Mouse (Mus musculus): ENCODE measurements around the gene Dpm2. TPM values are rescaled to one million over a fixed set of nuclear protein-coding genes. Genes with fewer than 3 reads are reported as not detected.
A peak's percentile ranks its signal among the peaks of the same experiment; 100 is the strongest.

Dpm2 gene
- polyA plus RNA-seq, 1 experiment from 2014 or later, result 62.0 TPM

GRCm38 (mm10) chr2:32586871-32587351 lies 16.3 kb downstream of the Dpm2 start, which contains the start of gene St6galnac4:
Gene St6galnac4, plus strand, starts transcription at chr2:32587095.
- Histone ChIP-seq H3K9ac (peak within 1 kb of the TSS; percentile 71), H3K4me1 (replicated peaks) (peaks cover 42% of the 10 kb centered on the region), H3K27ac (peak within 1 kb of the TSS; percentile 82), H3K27me3 (peaks cover 4% of the 10 kb centered on the region; the same call in 1 of the 2 replicates), H3K4me2 (peak within 1 kb of the TSS; percentile 74), H3K9me3 (replicated peaks) (no peaks in the 10 kb centered on the region), H3K4me3 (peak within 1 kb of the TSS; percentile 64), H3K36me3 (peaks cover 5% of the 10 kb centered on the region; the same call in 1 of the 2 replicates)
- ATAC-seq (replicated peaks; ENCODE audit: insufficient number of reproducible peaks, insufficient read depth, low FRiP score, low read depth), result peak; percentile 85
- WGBS, result under 1% methylated on average over 38 of the region's 38 CpGs

GRCm38 (mm10) chr2:32587731-32588321 lies 17.2 kb downstream of the Dpm2 start:
- WGBS, result 10% methylated on average over 9 of the region's 9 CpGs
- Histone ChIP-seq H3K9me3 (replicated peaks) (no peaks in the 10 kb centered on the region), H3K27ac (peak overlapping the region; percentile 82), H3K4me3 (peak overlapping the region; percentile 64), H3K36me3 (peaks cover 5% of the 10 kb centered on the region; the same call in 1 of the 2 replicates), H3K27me3 (no peaks in the 10 kb centered on the region), H3K9ac (peak overlapping the region; percentile 71), H3K4me2 (peak overlapping the region; percentile 74), H3K4me1 (replicated peaks) (peaks cover 41% of the 10 kb centered on the region)
- no peak for ATAC-seq (replicated peaks; ENCODE audit: insufficient number of reproducible peaks, insufficient read depth, low FRiP score, low read depth)

- 25% methylated on average over 11 of the region's 11 CpGs for WGBS
- H3K4me3 ChIP-seq, result 0 out of 2 replicates have a peak overlapping the region, but pooled peaks have one; percentile 1
Measured at GRCm38 (mm10) chr2:32589213-32589795, 18.6 kb downstream of the Dpm2 start.

GRCm38 (mm10) chr2:32590224-32590623 lies 19.6 kb downstream of the Dpm2 start:
- Histone ChIP-seq H3K9me3 (replicated peaks) (no peaks in the 10 kb centered on the region), H3K4me1 (replicated peaks) (peaks cover 36% of the 10 kb centered on the region), H3K27me3 (no peaks in the 10 kb centered on the region), H3K27ac (peak overlapping the region; percentile 75; the same call in 1 of the 2 replicates), H3K9ac (0 out of 2 replicates have a peak overlapping the region, but pooled peaks have one; percentile 32), H3K36me3 (peaks cover 13% of the 10 kb centered on the region; the same call in 1 of the 2 replicates), H3K4me3 (no peak overlapping the region), H3K4me2 (no peak overlapping the region)
- WGBS, result 76% methylated on average over 10 of the region's 10 CpGs
- no peak for ATAC-seq (replicated peaks; ENCODE audit: insufficient number of reproducible peaks, insufficient read depth, low FRiP score, low read depth)

More at GRCm38 (mm10) chr2:32589213-32589795, 18.6 kb downstream of the Dpm2 start:
- H3K9ac ChIP-seq, result peak overlapping the region; percentile 27; the same call in 1 of the 2 replicates
- no peaks in the 10 kb centered on the region for H3K27me3 ChIP-seq
- H3K36me3 ChIP-seq, result peaks cover 9% of the 10 kb centered on the region; the same call in 1 of the 2 replicates
- ATAC-seq (replicated peaks; ENCODE audit: insufficient number of reproducible peaks, insufficient read depth, low FRiP score, low read depth), result no peak
- H3K4me1 ChIP-seq (replicated peaks), result peaks cover 36% of the 10 kb centered on the region
- H3K9me3 ChIP-seq (replicated peaks), result no peaks in the 10 kb centered on the region
- peak overlapping the region; percentile 74 for H3K4me2 ChIP-seq
- H3K27ac ChIP-seq, result peak overlapping the region; percentile 75

DNA sequence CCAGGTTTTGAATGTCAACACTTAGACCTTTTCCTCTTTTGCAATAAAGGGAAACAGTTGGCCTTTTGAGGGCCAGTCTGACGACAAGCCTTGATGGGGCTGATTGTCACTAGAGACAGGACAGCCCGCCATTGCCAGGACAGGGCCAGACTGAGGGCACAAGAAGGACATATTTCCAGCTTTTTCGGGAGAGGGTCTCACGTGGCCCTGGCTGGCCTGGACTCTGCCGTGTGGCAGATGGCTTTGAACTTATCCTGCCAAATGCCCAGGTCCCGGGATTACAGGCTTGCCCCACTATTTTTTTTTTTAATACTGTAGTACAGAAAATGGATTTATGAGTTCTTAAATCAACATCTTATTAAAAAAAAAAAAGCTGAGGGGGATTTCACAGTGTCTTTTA lies 20.6 kb downstream of the Dpm2 start:
- H3K27me3 ChIP-seq, result no peaks in the 10 kb centered on the region
- no peaks in the 10 kb centered on the region for H3K9me3 ChIP-seq (replicated peaks)
- H3K36me3 ChIP-seq, result peaks cover 19% of the 10 kb centered on the region; the same call in 1 of the 2 replicates
- H3K27ac ChIP-seq, result no peak overlapping the region
- WGBS, result 64% methylated on average over 6 of the region's 6 CpGs
- no peak overlapping the region for H3K9ac ChIP-seq
- H3K4me2 ChIP-seq, result no peak overlapping the region
- H3K4me1 ChIP-seq (replicated peaks), result peaks cover 36% of the 10 kb centered on the region
- H3K4me3 ChIP-seq, result no peak overlapping the region
- no peak for ATAC-seq (replicated peaks; ENCODE audit: insufficient number of reproducible peaks, insufficient read depth, low FRiP score, low read depth)

- H3K9ac ChIP-seq, result no peak overlapping the region
- no peaks in the 10 kb centered on the region for H3K9me3 ChIP-seq (replicated peaks)
- no peaks in the 10 kb centered on the region for H3K27me3 ChIP-seq
- H3K36me3 ChIP-seq, result peaks cover 30% of the 10 kb centered on the region; the same call in 1 of the 2 replicates
- no peak for ATAC-seq (replicated peaks; ENCODE audit: insufficient number of reproducible peaks, insufficient read depth, low FRiP score, low read depth)
- H3K27ac ChIP-seq, result no peak overlapping the region
- no peak overlapping the region for H3K4me2 ChIP-seq
- peaks cover 6% of the 10 kb centered on the region for H3K4me1 ChIP-seq (replicated peaks)
- H3K4me3 ChIP-seq, result no peak overlapping the region
- WGBS, result 89% methylated on average over 13 of the region's 13 CpGs
Measured at GRCm38 (mm10) chr2:32596725-32597124, 26.1 kb downstream of the Dpm2 start.

- no peak overlapping the region for H3K4me3 ChIP-seq
- no peak overlapping the region for H3K27ac ChIP-seq
- peaks cover 10% of the 10 kb centered on the region for H3K4me1 ChIP-seq (replicated peaks)
- H3K36me3 ChIP-seq, result peaks cover 30% of the 10 kb centered on the region; the same call in 1 of the 2 replicates
- no peaks in the 10 kb centered on the region for H3K27me3 ChIP-seq
- 86% methylated on average over 5 of the region's 5 CpGs for WGBS
- H3K9ac ChIP-seq, result no peak overlapping the region
- H3K4me2 ChIP-seq, result no peak overlapping the region
- no peaks in the 10 kb centered on the region for H3K9me3 ChIP-seq (replicated peaks)
- no peak for ATAC-seq (replicated peaks; ENCODE audit: insufficient number of reproducible peaks, insufficient read depth, low FRiP score, low read depth)
Measured at GRCm38 (mm10) chr2:32597248-32597647, 26.6 kb downstream of the Dpm2 start.

DNA sequence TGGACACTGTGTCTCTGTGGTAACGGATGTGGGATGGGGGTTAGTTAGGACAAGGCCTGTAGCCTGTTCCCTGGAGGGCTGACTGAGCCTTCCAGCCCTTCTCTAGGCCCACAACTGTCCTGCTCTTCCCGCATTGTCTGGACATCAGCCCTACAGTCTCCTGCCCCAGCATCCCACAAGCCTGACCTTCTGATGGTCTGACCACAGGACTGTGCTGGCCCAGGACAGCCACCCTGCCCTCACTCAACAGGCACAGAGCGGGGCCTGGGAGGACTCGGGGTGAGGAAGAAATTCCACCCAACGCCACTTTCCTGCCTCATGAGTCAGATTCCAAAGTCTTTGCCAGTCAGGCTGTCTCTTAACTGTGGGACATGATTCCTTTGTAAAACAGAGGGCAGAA lies 27.0 kb downstream of the Dpm2 start:
- WGBS, result 86% methylated on average over 5 of the region's 5 CpGs
- H3K9me3 ChIP-seq (replicated peaks), result no peaks in the 10 kb centered on the region

GRCm38 (mm10) chr2:32598506-32598905 lies 27.8 kb downstream of the Dpm2 start:
- no peak overlapping the region for H3K4me3 ChIP-seq
- no peak overlapping the region for H3K27ac ChIP-seq
- no peaks in the 10 kb centered on the region for H3K9me3 ChIP-seq (replicated peaks)
- no peak for ATAC-seq (replicated peaks; ENCODE audit: insufficient number of reproducible peaks, insufficient read depth, low FRiP score, low read depth)
- no peak overlapping the region for H3K9ac ChIP-seq
- no peaks in the 10 kb centered on the region for H3K27me3 ChIP-seq
- peaks cover 15% of the 10 kb centered on the region for H3K4me1 ChIP-seq (replicated peaks)
- WGBS, result 73% methylated on average over 8 of the region's 8 CpGs
- H3K36me3 ChIP-seq, result peaks cover 30% of the 10 kb centered on the region; the same call in 1 of the 2 replicates
- H3K4me2 ChIP-seq, result no peak overlapping the region

More for the DNA sequence above, 27.0 kb downstream of the Dpm2 start:
- Histone ChIP-seq H3K9ac (no peak overlapping the region), H3K27me3 (no peaks in the 10 kb centered on the region), H3K27ac (no peak overlapping the region), H3K4me3 (no peak overlapping the region), H3K4me2 (no peak overlapping the region), H3K4me1 (replicated peaks) (peaks cover 14% of the 10 kb centered on the region), H3K36me3 (peaks cover 30% of the 10 kb centered on the region; the same call in 1 of the 2 replicates)
- no peak for ATAC-seq (replicated peaks; ENCODE audit: insufficient number of reproducible peaks, insufficient read depth, low FRiP score, low read depth)

DNA sequence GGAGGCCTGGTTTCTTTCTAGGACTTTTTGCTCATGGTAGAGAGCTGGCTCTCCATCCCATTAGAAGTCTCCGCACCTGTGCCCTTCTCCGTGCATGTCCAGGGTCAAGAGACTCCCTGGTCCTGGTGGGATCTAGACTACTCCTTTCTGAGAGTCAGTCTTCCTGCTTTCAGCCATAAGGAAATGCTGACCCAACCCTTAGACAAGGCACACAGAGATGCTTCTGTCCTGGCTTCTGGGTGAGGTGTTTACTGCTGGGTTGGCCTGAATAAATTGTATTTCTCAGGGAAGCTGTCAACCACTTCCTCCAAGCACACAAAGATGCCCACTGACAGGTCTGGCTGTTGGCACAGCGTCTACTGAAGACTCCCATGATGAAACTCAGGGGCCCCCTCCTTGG lies 28.8 kb downstream of the Dpm2 start, which contains the start of gene St6galnac6:
Gene St6galnac6 (plus strand): TSS at position 301 of the 400 bp plus-strand sequence.
- no peak within 1 kb of the TSS for H3K4me2 ChIP-seq
- H3K9ac ChIP-seq, result no peak within 1 kb of the TSS
- WGBS, result 88% methylated on average over 3 of the region's 3 CpGs
- H3K4me1 ChIP-seq (replicated peaks), result peaks cover 15% of the 10 kb centered on the region
- H3K9me3 ChIP-seq (replicated peaks), result no peaks in the 10 kb centered on the region
- no peaks in the 10 kb centered on the region for H3K27me3 ChIP-seq
- no peak within 1 kb of the TSS for H3K27ac ChIP-seq
- H3K4me3 ChIP-seq, result no peak within 1 kb of the TSS
- ATAC-seq (replicated peaks; ENCODE audit: insufficient number of reproducible peaks, insufficient read depth, low FRiP score, low read depth), result no peak
- H3K36me3 ChIP-seq, result peaks cover 25% of the 10 kb centered on the region; the same call in 1 of the 2 replicates

DNA sequence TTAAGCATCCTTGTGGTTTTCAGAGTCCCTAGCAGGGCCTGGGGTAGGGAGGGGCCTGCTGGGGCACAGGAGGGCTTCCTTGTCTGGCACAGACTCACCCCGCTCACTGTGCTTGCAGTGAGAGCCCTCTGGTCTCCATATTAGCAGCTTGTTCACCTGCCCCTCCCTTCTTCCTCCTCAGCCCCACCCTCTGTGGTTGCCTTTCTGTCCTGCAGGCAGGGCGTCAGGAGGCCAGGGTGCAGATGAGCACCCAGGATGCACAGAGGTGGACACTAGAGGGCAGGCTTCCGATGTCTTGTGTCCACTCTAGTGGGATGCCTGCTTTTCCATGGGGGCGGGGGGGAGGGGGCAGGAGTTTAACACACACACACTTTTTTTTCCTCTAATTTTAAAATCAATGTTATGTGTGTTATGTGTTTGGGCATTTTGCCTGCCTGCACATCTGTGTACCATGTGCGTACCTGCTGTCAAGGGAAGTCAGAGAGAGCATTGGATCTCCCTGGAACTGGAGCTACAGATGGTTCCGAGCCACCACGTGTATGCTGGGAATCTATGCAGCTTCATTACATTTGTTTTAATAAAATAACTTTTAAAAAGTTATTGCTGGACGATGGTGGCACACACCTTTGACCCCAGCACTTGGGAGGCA lies 30.9 kb downstream of the Dpm2 start:
- Histone ChIP-seq H3K27ac (no peak overlapping the region), H3K9ac (no peak overlapping the region), H3K9me3 (replicated peaks) (no peaks in the 10 kb centered on the region), H3K4me1 (replicated peaks) (peaks cover 15% of the 10 kb centered on the region), H3K36me3 (peaks cover 15% of the 10 kb centered on the region; the same call in 1 of the 2 replicates), H3K27me3 (no peaks in the 10 kb centered on the region), H3K4me2 (no peak overlapping the region), H3K4me3 (no peak overlapping the region)
- ATAC-seq (replicated peaks; ENCODE audit: insufficient number of reproducible peaks, insufficient read depth, low FRiP score, low read depth), result peak; percentile 48; the same call in 1 of the 2 replicates
- WGBS, result 39% methylated on average over 8 of the region's 8 CpGs

Measured in heart, embryonic 15.5 days (tissue).